Mouse (Mus musculus) liver, embryonic 15.5 days (tissue): ENCODE results near the gene Pgk1. TPM values are rescaled to one million over a fixed set of nuclear protein-coding genes. Genes with fewer than 3 reads are reported as not detected.
"Not testable (repeated sequence)": the region's sequence is repeated elsewhere in the genome, so short reads cannot be mapped to it uniquely, and the experiment has no call there.

Experiments
- ATAC-seq: fragments of 200-750 bp; cut with Nextera tagmentation; 2 replicates; pipeline ENCODE4 v1.8.0; 2017; ENCODE audit warnings: moderate number of reproducible peaks, mild to moderate bottlenecking, moderate library complexity; ENCODE audit not compliant: insufficient read depth
- H3K27ac ChIP-seq: fragments of 300-500 bp; sonication (generic); replicated peaks from 2 replicates; pipeline ENCODE4 v1.5.1; 2015; ENCODE audit warnings: mild to moderate bottlenecking, inconsistent platforms
- H3K27me3 ChIP-seq: fragments of 300-500 bp; sonication (generic); 2 replicates; pipeline ENCODE4 v1.6.1; 2015; ENCODE audit warnings: mild to moderate bottlenecking, inconsistent platforms
- H3K36me3 ChIP-seq: fragments of 300-500 bp; sonication (generic); replicated peaks from 2 replicates; pipeline ENCODE4 v1.6.1; 2015; ENCODE audit warnings: moderate library complexity, mild to moderate bottlenecking, inconsistent platforms
- H3K4me1 ChIP-seq: fragments of 300-500 bp; sonication (generic); replicated peaks from 2 replicates; pipeline ENCODE4 v1.6.1; 2015; ENCODE audit warnings: inconsistent platforms
- H3K4me2 ChIP-seq: fragments of 300-500 bp; sonication (generic); 2 replicates; pipeline ENCODE4 v1.6.1; 2015; ENCODE audit warnings: moderate library complexity, mild to moderate bottlenecking, inconsistent platforms
- H3K4me3 ChIP-seq: fragments of 300-500 bp; sonication (generic); replicated peaks from 2 replicates; pipeline ENCODE4 v1.5.1; 2015; ENCODE audit warnings: mild to moderate bottlenecking, inconsistent platforms
- H3K9ac ChIP-seq: fragments of 300-500 bp; sonication (generic); 2 replicates; pipeline ENCODE4 v1.6.1; 2015; ENCODE audit warnings: moderate library complexity, mild to moderate bottlenecking, inconsistent platforms
- H3K9me3 ChIP-seq: fragments of 300-500 bp; sonication (generic); replicated peaks from 2 replicates; pipeline ENCODE4 v1.6.1; 2016; ENCODE audit warnings: inconsistent platforms
- WGBS: fragments of 180-500 bp; shearing (Covaris S2); methylation state at CpG from one replicate; pipeline ENCODE4 v1.1.7; 2015; ENCODE audit warnings: mixed read lengths; ENCODE audit not compliant: insufficient replicate concordance; 5-methylcytosine and 5-hydroxymethylcytosine counted together
- polyA plus RNA-seq: library from polyadenylated mRNA; unstranded; fragments of >200 nt; fragmentation: Nextera tagmentation; extraction: Ambion mirVana; gene quantifications from 2 replicates; pipeline ENCODE4 v1.2.1, GENCODE M21; 2015

Pgk1 gene
- polyA plus RNA-seq, 1 experiment from 2014 or later, result 163 TPM

DNA sequence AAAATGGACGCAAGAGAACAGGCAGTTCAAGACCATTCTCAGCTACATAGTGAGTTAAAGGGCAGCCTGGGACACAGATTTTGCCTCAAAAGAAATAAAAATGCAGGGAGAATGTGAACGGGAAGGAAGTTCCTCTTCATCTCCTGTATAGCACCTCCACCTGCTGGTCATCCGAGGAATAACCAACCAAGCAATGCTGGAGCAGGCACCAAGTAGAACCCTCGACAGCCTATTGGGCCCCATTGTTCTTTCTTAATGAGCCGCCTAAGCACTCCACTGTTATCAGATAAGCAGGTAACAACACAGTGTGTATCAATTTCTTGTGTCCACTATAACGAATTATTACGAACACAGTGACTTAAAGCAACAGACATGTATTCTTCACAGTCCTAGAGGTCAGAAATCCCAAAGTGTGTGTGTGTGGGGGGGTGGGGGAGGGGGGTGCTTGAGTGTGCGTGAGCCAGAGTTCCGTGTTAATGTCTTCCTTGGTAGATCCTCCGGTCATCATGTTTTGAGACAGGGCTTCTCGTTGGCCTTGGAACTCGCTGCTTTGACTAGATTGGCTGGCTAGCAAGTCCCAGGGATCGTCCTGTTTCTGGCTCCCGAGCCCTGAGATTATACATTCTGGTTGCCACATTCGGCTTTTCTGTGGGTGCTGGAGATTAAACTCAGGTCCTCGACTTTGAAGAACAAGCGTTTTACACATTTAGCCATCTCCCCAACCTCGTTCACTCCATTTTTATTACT, 15.6 kb upstream of the Pgk1 start:
- Histone ChIP-seq H3K9ac (no peak overlapping the region), H3K4me1 (no peaks in the 10 kb centered on the region)
- ATAC-seq, result peak; percentile 52; the same call in 1 of the 2 replicates

DNA sequence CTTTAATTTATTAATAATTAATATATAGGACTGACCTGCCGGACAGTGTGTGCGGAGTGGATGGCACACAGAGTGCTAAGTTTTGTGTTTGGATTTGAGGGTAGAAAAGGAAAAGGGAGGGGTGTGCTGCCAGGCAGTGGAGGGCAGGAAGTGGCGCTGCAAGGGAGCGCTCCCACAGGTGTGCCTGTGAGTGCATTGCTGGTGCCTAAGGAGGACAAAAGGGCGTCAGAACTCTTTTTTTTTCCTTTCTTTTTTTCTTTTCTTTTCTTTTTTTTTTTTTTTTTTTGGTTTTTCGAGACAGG, 15.1 kb upstream of the Pgk1 start:
- Histone ChIP-seq H3K36me3 (no peaks in the 10 kb centered on the region), H3K27ac (no peak overlapping the region), H3K27me3 (no peaks in the 10 kb centered on the region), H3K4me3 (peak overlapping the region; percentile 37), H3K4me2 (peak overlapping the region; percentile 57), H3K9ac (no peak overlapping the region), H3K4me1 (no peaks in the 10 kb centered on the region), H3K9me3 (no peaks in the 10 kb centered on the region)
- ATAC-seq, result no peak
- WGBS, result 49% methylated on average over 6 of the region's 6 CpGs

More for the DNA sequence above, 15.6 kb upstream of the Pgk1 start:
- Histone ChIP-seq H3K4me2 (peak overlapping the region; percentile 57), H3K36me3 (no peaks in the 10 kb centered on the region), H3K27me3 (no peaks in the 10 kb centered on the region), H3K27ac (no peak overlapping the region), H3K9me3 (no peaks in the 10 kb centered on the region), H3K4me3 (peak overlapping the region; percentile 37)
- WGBS, result 21% methylated on average over 18 of the region's 18 CpGs

GRCm38 (mm10) chrX:106176331-106176730, 10.6 kb upstream of the Pgk1 start:
- H3K9me3 ChIP-seq, result no peaks in the 10 kb centered on the region
- H3K27ac ChIP-seq, result no peak overlapping the region
- H3K27me3 ChIP-seq, result no peaks in the 10 kb centered on the region
- H3K4me1 ChIP-seq, result no peaks in the 10 kb centered on the region
- no peak overlapping the region for H3K4me3 ChIP-seq
- no peaks in the 10 kb centered on the region for H3K36me3 ChIP-seq
- no peak for ATAC-seq
- H3K9ac ChIP-seq, result no peak overlapping the region
- no peak overlapping the region for H3K4me2 ChIP-seq
- WGBS, result 57% methylated on average over 9 of the region's 9 CpGs

GRCm38 (mm10) chrX:106184279-106184678, 2.6 kb upstream of the Pgk1 start:
- H3K9ac ChIP-seq, result no peak overlapping the region
- no peaks in the 10 kb centered on the region for H3K9me3 ChIP-seq
- no peaks in the 10 kb centered on the region for H3K36me3 ChIP-seq
- no peak overlapping the region for H3K4me3 ChIP-seq
- 17% methylated on average over 4 of the region's 4 CpGs for WGBS
- peaks cover 18% of the 10 kb centered on the region for H3K4me1 ChIP-seq
- ATAC-seq, result no peak
- H3K27ac ChIP-seq, result no peak overlapping the region
- 0 out of 2 replicates have a peak, but pooled peaks cover 3% of the 10 kb centered on the region for H3K27me3 ChIP-seq
- no peak overlapping the region for H3K4me2 ChIP-seq

GRCm38 (mm10) chrX:106185706-106186105, 1.2 kb upstream of the Pgk1 start:
- Histone ChIP-seq H3K36me3 (no peaks in the 10 kb centered on the region), H3K4me3 (no peak overlapping the region), H3K4me2 (0 out of 2 replicates have a peak overlapping the region, but pooled peaks have one; percentile 73), H3K27ac (no peak overlapping the region), H3K9ac (no peak overlapping the region), H3K4me1 (peaks cover 19% of the 10 kb centered on the region), H3K27me3 (0 out of 2 replicates have a peak, but pooled peaks cover 3% of the 10 kb centered on the region), H3K9me3 (no peaks in the 10 kb centered on the region)
- ATAC-seq, result no peak
- 38% methylated on average over 4 of the region's 5 CpGs for WGBS

- no peak for ATAC-seq
- Histone ChIP-seq H3K36me3 (no peaks in the 10 kb centered on the region), H3K27me3 (0 out of 2 replicates have a peak, but pooled peaks cover 3% of the 10 kb centered on the region), H3K27ac (peak overlapping the region; percentile 62), H3K4me1 (peaks cover 19% of the 10 kb centered on the region), H3K9me3 (no peaks in the 10 kb centered on the region), H3K4me3 (peak overlapping the region; percentile 63), H3K9ac (peak overlapping the region; percentile 52), H3K4me2 (peak overlapping the region; percentile 72)
- 20% methylated on average over 12 of the region's 12 CpGs for WGBS
Observed at GRCm38 (mm10) chrX:106187737-106188136, 837 bp downstream of the Pgk1 start.

DNA sequence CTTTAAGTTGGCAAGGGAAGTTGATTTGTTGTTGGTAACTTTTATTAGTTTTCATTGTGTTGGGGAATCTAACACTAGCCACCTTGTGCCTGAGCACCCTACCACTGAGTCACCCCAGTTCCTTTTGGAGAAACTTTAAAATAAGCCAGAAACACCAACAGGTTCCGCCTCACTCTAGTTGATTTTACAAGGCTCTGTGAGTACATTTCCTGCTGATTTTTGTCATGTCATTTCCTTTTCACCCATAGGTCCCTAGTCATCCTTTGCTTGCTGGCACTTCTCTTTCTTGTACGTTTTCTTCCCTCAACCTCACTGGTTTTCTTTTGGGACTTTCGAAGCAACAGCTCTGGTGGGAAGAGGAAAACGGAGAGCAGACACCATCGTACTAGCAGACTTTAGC, 2.5 kb downstream of the Pgk1 start:
- ATAC-seq, result no peak
- Histone ChIP-seq H3K4me2 (peak overlapping the region; percentile 72), H3K9me3 (no peaks in the 10 kb centered on the region), H3K9ac (no peak overlapping the region), H3K4me1 (peaks cover 19% of the 10 kb centered on the region), H3K27me3 (0 out of 2 replicates have a peak, but pooled peaks cover 2% of the 10 kb centered on the region), H3K4me3 (peak overlapping the region; percentile 63), H3K27ac (no peak overlapping the region), H3K36me3 (no peaks in the 10 kb centered on the region; the same call in none of the 2 replicates)
- 25% methylated on average over 5 of the region's 5 CpGs for WGBS

- Histone ChIP-seq H3K4me3 (no peak overlapping the region), H3K4me2 (peak overlapping the region; percentile 72; the same call in 1 of the 2 replicates), H3K9ac (no peak overlapping the region), H3K36me3 (peaks cover 2% of the 10 kb centered on the region), H3K9me3 (no peaks in the 10 kb centered on the region), H3K4me1 (peaks cover 19% of the 10 kb centered on the region), H3K27me3 (no peaks in the 10 kb centered on the region), H3K27ac (no peak overlapping the region)
- 43% methylated on average over 4 of the region's 4 CpGs for WGBS
- ATAC-seq, result no peak
Observed at GRCm38 (mm10) chrX:106190091-106190490, 3.2 kb downstream of the Pgk1 start.

GRCm38 (mm10) chrX:106194361-106194760, 7.5 kb downstream of the Pgk1 start:
- not testable (repeated sequence) for H3K4me1 ChIP-seq, ATAC-seq, H3K27ac ChIP-seq, H3K4me2 ChIP-seq, H3K9ac ChIP-seq, H3K27me3 ChIP-seq, H3K9me3 ChIP-seq, H3K4me3 ChIP-seq
- H3K36me3 ChIP-seq, result peaks cover 27% of the 10 kb centered on the region
- 65% methylated on average over 6 of the region's 6 CpGs for WGBS

DNA sequence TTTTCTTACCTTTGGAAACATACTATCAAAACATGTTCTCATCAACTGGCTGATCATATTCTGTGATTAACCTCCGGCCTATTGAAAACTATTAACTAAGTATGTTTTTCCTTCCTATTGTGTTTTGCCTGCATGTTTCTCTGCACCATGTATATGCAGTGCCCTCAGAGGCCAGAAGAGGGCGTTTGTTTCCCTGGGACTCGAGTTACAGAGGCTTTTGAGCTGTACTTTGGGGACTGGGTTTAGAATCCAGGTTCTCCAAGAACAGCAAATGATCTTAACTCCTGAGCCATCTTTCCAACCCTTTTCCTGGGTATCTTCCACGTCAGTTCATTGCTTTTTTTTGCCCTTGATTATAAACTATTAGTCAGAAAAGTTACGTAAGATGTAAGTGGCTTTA, 10.4 kb downstream of the Pgk1 start:
- Histone ChIP-seq H3K4me1 (no peaks in the 10 kb centered on the region), H3K9me3 (no peaks in the 10 kb centered on the region), H3K9ac (no peak overlapping the region), H3K4me2 (no peak overlapping the region), H3K27ac (no peak overlapping the region), H3K27me3 (no peaks in the 10 kb centered on the region), H3K4me3 (no peak overlapping the region), H3K36me3 (peaks cover 47% of the 10 kb centered on the region)
- WGBS, result 54% methylated on average over 5 of the region's 5 CpGs
- no peak for ATAC-seq

DNA sequence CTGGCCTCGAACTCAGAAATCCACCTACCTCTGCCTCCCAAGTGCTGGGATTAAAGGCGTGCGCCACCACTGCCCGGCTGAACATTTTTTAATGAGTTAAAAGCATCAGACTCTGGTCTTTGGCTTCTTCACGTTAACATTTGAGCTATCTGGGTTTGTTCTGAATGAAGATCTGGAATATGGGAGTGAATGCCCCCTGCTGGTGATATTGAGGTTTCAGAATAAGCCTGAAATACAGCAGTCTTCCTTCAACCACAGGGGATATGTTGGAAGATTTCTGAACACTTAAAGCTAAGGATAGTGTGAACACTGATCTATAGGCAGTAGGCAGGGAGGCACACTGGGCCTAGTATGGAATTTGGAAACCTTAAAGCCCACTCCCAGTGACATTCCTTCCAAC, 12.0 kb downstream of the Pgk1 start:
- no peak overlapping the region for H3K27ac ChIP-seq
- WGBS, result 64% methylated on average over 5 of the region's 5 CpGs

GRCm38 (mm10) chrX:106209100-106209499, 22.2 kb downstream of the Pgk1 start:
- WGBS, result 73% methylated on average over 2 of the region's 2 CpGs
- Histone ChIP-seq H3K27me3 (no peaks in the 10 kb centered on the region), H3K9me3 (no peaks in the 10 kb centered on the region), H3K9ac (no peak overlapping the region), H3K4me2 (no peak overlapping the region), H3K27ac (no peak overlapping the region), H3K36me3 (no peaks in the 10 kb centered on the region), H3K4me3 (no peak overlapping the region), H3K4me1 (no peaks in the 10 kb centered on the region)
- ATAC-seq, result no peak

More for the DNA sequence above, 12.0 kb downstream of the Pgk1 start:
- no peak overlapping the region for H3K4me3 ChIP-seq
- no peaks in the 10 kb centered on the region for H3K4me1 ChIP-seq
- ATAC-seq, result no peak
- no peak overlapping the region for H3K9ac ChIP-seq
- no peak overlapping the region for H3K4me2 ChIP-seq
- no peaks in the 10 kb centered on the region for H3K27me3 ChIP-seq
- H3K36me3 ChIP-seq, result peaks cover 49% of the 10 kb centered on the region
- no peaks in the 10 kb centered on the region for H3K9me3 ChIP-seq
